Mouse (Mus musculus): ENCODE measurements around the gene Arhgef26.

Arhgef26 gene

GRCm38 (mm10) chr3:62392636-62393035 lies 54.5 kb downstream of the Arhgef26 start:
- no peak for DNase-seq

DNA sequence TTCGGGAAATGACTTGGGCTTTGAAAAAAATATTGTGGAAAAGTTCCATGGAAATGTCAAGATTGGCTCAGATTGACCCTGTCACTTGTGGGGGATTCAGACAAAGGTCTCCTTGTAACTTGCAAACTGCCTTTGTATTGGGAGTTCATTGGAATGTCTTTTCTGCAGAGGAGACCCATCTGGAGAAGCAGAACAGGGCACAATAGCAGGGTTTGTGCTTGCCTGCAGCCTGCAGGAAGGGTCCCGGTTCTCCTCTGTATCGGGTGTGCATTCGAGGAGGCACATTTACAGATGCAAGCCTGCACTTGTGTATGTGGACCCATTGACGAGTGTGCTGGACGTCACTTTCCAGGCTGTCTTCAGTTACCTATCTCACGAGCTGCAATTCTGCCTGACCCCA lies 56.1 kb downstream of the Arhgef26 start:
- no peak for DNase-seq

GRCm38 (mm10) chr3:62395368-62395767 lies 57.2 kb downstream of the Arhgef26 start:
- no peak for DNase-seq

- DNase-seq: peak; percentile 33
These were observed 58.0 kb downstream of the Arhgef26 start for GRCm38 (mm10) chr3:62396109-62396508.

DNA sequence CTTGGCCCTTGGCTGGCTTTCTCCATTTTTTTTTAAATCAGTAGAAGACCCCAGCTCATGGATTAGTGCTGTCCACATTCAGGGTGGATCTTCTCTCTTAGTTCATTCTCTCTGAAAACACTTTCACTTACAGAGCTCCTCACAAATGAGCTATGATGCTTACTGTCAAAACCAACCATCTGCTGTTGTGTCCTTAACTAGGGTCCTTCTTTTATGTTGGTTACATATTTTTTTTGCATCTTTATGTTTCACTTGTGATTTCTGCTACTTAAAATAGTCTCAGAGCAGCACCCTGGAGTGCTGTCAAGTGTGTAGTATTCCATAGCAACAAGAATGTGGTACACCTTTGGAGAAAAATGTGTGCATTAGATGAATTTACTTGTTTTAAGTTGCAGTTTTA lies 60.0 kb downstream of the Arhgef26 start:
- no peak for DNase-seq

DNA sequence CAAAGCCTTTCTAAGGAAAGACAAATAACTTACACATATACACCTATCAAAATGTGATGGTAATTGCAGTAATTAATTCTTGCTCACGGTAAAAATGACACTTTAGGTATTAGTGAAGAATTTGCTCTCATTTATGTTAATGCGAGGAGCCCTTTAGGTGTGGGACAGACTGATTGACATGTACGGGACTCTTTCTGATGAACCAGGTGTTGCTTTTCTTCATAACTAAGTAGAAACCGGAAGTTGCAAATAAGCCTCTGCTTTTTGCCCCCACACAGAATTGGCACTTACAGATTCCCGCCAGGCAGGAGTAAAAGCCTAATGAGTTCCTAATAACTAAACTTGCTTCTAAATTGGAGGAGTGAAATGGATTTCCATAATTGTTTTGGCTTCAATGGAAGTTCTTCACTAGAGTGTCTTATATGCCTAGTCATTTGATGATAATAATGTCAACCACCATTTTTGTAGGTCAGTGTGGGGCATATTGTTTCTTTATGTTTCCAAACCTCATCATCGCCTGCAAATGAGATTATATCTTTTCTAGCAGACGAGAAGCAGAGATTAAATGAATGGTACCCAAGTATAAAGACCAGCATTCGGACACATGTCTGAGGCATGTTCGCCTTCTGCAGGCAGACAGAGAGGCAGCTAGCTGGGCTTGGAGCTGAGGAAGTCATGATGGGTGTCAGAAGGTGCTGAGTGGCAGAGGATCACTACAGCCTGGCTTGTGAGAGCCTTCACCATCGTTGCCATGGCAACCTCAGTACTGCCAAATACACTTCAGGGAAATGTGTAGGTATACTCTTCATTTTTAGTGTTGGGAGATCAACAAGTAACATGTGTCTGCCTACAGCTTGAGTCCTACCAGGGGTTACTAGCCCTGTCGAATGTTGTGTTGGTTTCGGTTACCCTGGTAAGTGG lies 61.9 kb downstream of the Arhgef26 start:
- DNase-seq: no peak

DNA sequence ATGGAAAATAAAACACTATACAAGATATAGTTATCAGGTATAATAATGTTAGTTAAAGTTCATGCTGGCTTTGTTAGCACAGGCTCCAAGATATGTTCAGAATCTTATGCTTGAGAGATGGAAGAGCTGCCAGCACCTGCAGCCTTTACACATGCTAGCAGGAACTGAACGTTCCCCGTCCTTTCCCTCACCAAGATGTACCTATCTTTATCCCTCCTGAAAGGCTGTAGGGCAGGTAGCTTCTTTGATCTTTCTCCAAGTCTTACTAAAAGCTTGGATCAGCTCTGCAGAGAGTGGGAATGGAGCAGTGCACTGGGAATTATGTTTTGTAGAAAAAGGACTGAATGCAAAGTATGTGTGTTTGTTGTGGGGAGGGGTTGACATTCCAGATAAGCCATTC lies 64.3 kb downstream of the Arhgef26 start:
- DNase-seq: no peak

DNA sequence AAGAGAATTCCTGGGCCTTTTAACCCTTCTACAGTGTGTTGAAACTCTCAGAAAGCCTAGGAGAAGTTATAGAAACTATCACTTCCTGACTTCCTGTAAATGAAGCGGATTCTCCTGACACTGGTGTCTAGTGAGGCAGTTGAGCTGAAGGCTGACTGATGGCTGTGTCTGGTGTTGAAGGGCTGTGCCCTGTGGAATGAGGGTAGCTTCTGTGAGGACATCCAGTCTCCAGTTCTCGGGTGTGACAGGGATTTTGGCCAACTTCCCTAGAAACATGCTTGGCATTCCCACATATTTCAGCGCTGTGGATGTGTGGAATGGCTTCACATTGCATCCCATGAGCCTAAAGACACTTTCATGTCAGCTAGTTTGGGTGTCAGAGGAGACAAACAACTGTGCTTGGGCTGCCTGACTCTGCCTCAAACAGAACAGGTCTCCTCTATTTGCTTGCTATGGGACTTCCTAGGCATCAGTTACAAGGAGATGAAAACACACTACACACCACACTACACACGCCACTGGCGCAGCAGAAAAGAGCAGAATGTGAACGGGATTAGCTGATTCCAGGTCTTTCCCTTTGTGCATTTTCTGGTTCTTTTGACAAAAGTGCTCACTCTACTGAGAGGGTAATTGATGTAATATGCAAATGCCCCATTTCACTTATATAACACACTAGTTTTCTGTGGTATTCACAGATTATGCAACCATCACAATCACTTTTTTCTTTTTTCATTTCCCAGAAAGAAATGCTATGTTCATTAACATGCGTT lies 66.5 kb downstream of the Arhgef26 start:
- DNase-seq: no peak

DNA sequence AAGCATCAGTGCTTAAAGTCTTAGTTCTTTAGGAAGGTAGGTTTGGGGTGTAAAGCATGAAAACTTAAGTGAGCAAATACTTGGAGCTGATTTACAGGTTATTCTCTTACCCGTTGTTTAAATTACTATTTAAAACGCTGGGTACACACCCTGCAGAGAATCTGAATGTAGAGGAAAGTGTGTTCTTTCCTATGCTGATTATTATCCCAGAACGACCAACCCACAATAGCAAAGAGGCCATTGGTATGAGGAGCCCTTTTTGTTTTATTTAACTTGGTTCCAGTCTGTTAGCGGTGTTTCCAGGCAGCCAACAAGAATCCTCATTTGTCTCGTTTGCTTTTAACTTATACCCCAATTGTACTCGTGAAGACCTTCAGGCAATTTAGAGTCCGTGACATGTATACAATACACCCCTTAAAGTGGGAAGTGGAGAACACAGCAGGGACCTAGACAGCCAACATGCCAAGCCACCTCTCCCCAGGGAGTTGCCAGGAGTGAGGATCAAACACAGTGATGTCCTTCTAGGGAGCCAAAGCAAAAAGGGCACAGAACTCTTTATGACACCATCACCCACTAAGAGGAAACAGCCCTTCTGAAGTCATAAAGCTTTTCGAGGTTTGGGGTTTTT lies 71.5 kb downstream of the Arhgef26 start:
- no peak for DNase-seq

- no peak for DNase-seq
These were observed 72.3 kb downstream of the Arhgef26 start for GRCm38 (mm10) chr3:62410491-62410890.

DNA sequence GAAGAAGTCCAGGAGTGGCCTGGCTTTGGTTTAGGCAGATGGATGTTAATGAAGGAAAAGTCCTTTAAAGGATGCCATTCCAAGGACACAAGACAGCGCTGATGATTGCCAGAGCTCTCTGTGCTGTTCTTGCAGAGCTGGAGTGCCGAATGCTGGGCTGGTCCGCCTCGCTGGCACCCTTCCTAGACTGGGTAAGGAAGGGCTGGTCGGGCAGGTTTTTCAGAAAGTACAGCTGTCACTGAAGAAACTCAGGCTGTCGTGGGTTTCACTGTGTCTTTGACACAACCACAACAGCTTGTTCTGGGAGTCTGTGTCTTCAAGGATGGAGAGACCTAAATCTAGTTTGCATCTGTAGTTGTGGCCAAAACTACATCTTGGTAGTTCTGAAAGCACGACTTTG lies 74.6 kb downstream of the Arhgef26 start:
- DNase-seq: peak; percentile 19

DNA sequence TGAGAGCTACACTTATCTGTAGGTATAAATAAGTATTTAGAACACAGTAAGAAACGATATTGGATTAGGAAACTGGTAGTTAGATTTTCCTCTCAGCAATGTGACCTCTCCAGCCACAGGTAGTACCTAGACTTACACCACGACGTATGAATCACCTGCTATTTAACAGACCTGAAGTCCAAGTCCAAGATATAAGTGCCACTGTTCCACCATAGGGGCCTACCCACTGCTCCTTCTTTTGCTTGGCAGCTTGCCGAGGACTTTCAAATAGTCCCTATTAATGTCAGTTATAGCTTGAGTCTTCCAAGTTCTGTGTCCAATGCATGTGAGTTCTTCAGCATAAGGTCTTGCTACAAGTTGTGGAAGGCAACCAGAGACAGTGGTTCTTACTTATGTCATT lies 76.8 kb downstream of the Arhgef26 start:
- DNase-seq: no peak

DNA sequence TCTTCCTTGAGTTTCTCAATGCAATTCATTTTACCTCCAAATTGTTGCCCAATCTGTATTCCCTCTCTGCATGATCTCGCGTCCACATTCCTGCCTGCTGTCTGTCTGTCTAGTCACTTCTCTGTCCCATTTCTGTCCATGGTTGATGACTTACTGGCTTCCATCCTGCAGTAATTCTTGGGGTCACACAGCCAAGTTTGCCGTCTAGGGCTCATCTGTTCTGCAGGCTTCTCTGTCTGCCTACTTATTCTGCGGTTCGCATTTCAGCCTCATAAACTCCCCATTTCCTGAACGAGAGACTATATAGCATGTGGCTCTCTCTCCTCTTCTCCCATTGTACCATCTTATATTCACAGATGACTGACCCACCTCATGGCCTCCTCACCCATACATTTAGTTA lies 79.3 kb downstream of the Arhgef26 start:
- no peak for DNase-seq

DNA sequence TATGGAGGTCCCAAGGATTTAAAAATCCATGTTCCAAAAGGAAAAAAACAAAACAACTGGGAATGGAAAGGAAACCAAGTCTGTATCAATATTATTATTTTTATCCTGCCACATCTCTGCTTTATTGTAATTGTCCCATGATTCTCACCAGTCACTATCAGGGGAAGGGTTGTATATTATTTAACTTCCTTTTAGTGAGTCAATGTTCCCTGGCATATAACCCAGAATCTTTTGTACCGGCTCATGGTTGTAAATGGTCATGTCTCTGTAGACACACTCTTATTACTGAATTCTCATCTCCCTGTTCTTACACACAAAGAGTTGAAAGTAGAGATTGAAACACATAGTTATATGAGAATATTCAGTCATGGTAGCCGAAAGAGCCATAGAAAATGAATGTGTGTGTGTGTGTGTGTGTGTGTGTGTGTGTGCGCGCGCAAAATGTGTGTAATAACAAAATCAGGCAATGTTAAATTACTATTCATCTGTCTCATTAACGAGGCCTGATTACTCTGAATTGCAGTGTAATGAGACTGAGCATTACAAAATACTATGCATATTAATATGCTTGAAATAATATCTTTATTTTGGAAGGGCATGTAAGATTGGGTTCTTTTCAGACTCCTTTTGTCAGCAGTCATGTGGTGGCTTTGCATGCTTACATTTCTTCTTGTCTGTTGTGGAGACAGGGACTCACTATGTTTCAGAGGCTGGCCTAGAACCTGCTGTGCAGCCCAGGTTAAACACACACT lies 80.4 kb downstream of the Arhgef26 start:
- no peak for DNase-seq

- DNase-seq: no peak
These were observed 95.5 kb downstream of the Arhgef26 start for GRCm38 (mm10) chr3:62433675-62434074.

GRCm38 (mm10) chr3:62435923-62436322 lies 97.8 kb downstream of the Arhgef26 start:
- DNase-seq: no peak

GRCm38 (mm10) chr3:62440431-62440969 lies 102.4 kb downstream of the Arhgef26 start:
- DNase-seq: no peak

GRCm38 (mm10) chr3:62443582-62444194 lies 105.5 kb downstream of the Arhgef26 start:
- peak; percentile 33 for DNase-seq

- DNase-seq: no peak
These were observed 108.1 kb downstream of the Arhgef26 start for GRCm38 (mm10) chr3:62446271-62446670.

DNA sequence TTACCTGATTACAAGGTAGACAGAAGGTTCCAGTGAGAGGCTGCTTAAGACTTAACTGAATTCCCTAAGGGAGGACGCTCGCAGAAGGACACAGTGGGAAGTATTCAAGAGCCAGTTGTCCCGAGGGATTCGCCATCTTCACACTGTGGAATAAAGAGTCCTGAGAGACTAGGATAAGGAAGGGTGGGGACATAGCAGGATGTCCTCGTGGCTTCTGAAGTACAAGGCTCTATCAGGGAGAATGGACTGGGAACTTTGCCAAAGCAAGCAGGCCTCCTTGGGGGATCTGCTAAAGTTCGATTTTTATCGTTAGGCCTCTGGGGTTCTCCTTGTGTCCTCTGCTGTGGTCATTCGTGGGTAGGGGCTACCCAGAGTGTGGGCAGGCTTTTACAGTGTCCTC lies 109.0 kb downstream of the Arhgef26 start:
- DNase-seq: no peak

GRCm38 (mm10) chr3:62449871-62450496 lies 111.8 kb downstream of the Arhgef26 start:
- DNase-seq: no peak

GRCm38 (mm10) chr3:62452961-62453360 lies 114.8 kb downstream of the Arhgef26 start:
- DNase-seq: no peak
